Mouse (Mus musculus): ENCODE measurements at regions not wholly inside any gene's neighbourhood (a gene's known extent, or its start where the extent isn't known, plus 50 kb on each side); places are given as distances from the start of the nearest gene placed in this dataset.
"Not testable (repeated sequence)": the region's sequence is repeated elsewhere in the genome, so short reads cannot be mapped to it uniquely, and the experiment has no call there.

- H3K4me3 ChIP-seq (ENCODE audit: insufficient read depth, low read depth, low read length), result no peak overlapping the region
- no peaks in the 10 kb centered on the region for H3K4me1 ChIP-seq (ENCODE audit: control insufficient read depth, insufficient read depth, low read length)
- WGBS, result 67% methylated on average over 6 of the region's 6 CpGs
- no peak overlapping the region for H3K27ac ChIP-seq (ENCODE audit: insufficient read depth, low read depth, low read length)
- no peaks in the 10 kb centered on the region for H3K27me3 ChIP-seq (replicated peaks; ENCODE audit: control insufficient read depth, insufficient read depth, low read length)
- DNase-seq, result no peak
- no peaks in the 10 kb centered on the region for H3K36me3 ChIP-seq (ENCODE audit: control insufficient read depth, insufficient read depth, low read length)
- TF ChIP-seq POLR2A (IDR thresholded peaks at IDR 0.05; ENCODE audit: low read depth, low read length) (no peak), CTCF (conservative IDR thresholded peaks at IDR 0.05; ENCODE audit: insufficient read depth, insufficient read length, low read depth, low read length) (no peak)
Measured at GRCm38 (mm10) chr4:23193384-23194135, 705.4 kb upstream of the Pou3f2 start.

GRCm38 (mm10) chr4:23173811-23174210 is 685.6 kb upstream of the Pou3f2 start:
- H3K4me3 ChIP-seq (ENCODE audit: insufficient read depth, low read depth, low read length), result no peak overlapping the region
- TF ChIP-seq CTCF (conservative IDR thresholded peaks at IDR 0.05; ENCODE audit: insufficient read depth, insufficient read length, low read depth, low read length) (no peak), POLR2A (IDR thresholded peaks at IDR 0.05; ENCODE audit: low read depth, low read length) (no peak)
- no peak overlapping the region for H3K27ac ChIP-seq (ENCODE audit: insufficient read depth, low read depth, low read length)
- DNase-seq, result no peak
- no peaks in the 10 kb centered on the region for H3K36me3 ChIP-seq (ENCODE audit: control insufficient read depth, insufficient read depth, low read length)
- no peaks in the 10 kb centered on the region for H3K27me3 ChIP-seq (replicated peaks; ENCODE audit: control insufficient read depth, insufficient read depth, low read length)
- WGBS, result 85% methylated on average over 1 of the region's 1 CpGs
- no peaks in the 10 kb centered on the region for H3K4me1 ChIP-seq (ENCODE audit: control insufficient read depth, insufficient read depth, low read length)

GRCm38 (mm10) chr4:23173330-23173729 is 685.2 kb upstream of the Pou3f2 start:
- Histone ChIP-seq H3K27me3 (replicated peaks; ENCODE audit: control insufficient read depth, insufficient read depth, low read length) (no peaks in the 10 kb centered on the region), H3K36me3 (ENCODE audit: control insufficient read depth, insufficient read depth, low read length) (no peaks in the 10 kb centered on the region), H3K4me1 (ENCODE audit: control insufficient read depth, insufficient read depth, low read length) (no peaks in the 10 kb centered on the region), H3K27ac (ENCODE audit: insufficient read depth, low read depth, low read length) (no peak overlapping the region), H3K4me3 (ENCODE audit: insufficient read depth, low read depth, low read length) (no peak overlapping the region)
- TF ChIP-seq POLR2A (IDR thresholded peaks at IDR 0.05; ENCODE audit: low read depth, low read length) (no peak), CTCF (conservative IDR thresholded peaks at IDR 0.05; ENCODE audit: insufficient read depth, insufficient read length, low read depth, low read length) (no peak)
- DNase-seq, result no peak
- 81% methylated on average over 4 of the region's 4 CpGs for WGBS

- H3K4me1 ChIP-seq (ENCODE audit: control insufficient read depth, insufficient read depth, low read length), result no peaks in the 10 kb centered on the region
- no peak for DNase-seq
- 87% methylated on average over 3 of the region's 3 CpGs for WGBS
Measured at GRCm38 (mm10) chr4:23148097-23148849, 660.1 kb upstream of the Pou3f2 start.

GRCm38 (mm10) chr4:23133386-23133785 is 645.2 kb upstream of the Pou3f2 start:
- Histone ChIP-seq H3K27ac (ENCODE audit: insufficient read depth, low read depth, low read length) (no peak overlapping the region), H3K4me1 (ENCODE audit: control insufficient read depth, insufficient read depth, low read length) (no peaks in the 10 kb centered on the region), H3K27me3 (replicated peaks; ENCODE audit: control insufficient read depth, insufficient read depth, low read length) (no peaks in the 10 kb centered on the region), H3K36me3 (ENCODE audit: control insufficient read depth, insufficient read depth, low read length) (no peaks in the 10 kb centered on the region), H3K4me3 (ENCODE audit: insufficient read depth, low read depth, low read length) (no peak overlapping the region)
- 44% methylated on average over 2 of the region's 2 CpGs for WGBS
- no peak for DNase-seq
- TF ChIP-seq CTCF (conservative IDR thresholded peaks at IDR 0.05; ENCODE audit: insufficient read depth, insufficient read length, low read depth, low read length), result no peak
- no peak for TF ChIP-seq POLR2A (IDR thresholded peaks at IDR 0.05; ENCODE audit: low read depth, low read length)

More at GRCm38 (mm10) chr4:23148097-23148849, 660.1 kb upstream of the Pou3f2 start:
- H3K36me3 ChIP-seq (ENCODE audit: control insufficient read depth, insufficient read depth, low read length), result no peaks in the 10 kb centered on the region
- H3K4me3 ChIP-seq (ENCODE audit: insufficient read depth, low read depth, low read length), result no peak overlapping the region
- H3K27ac ChIP-seq (ENCODE audit: insufficient read depth, low read depth, low read length), result no peak overlapping the region
- no peaks in the 10 kb centered on the region for H3K27me3 ChIP-seq (replicated peaks; ENCODE audit: control insufficient read depth, insufficient read depth, low read length)
- TF ChIP-seq POLR2A (IDR thresholded peaks at IDR 0.05; ENCODE audit: low read depth, low read length), result no peak
- no peak for TF ChIP-seq CTCF (conservative IDR thresholded peaks at IDR 0.05; ENCODE audit: insufficient read depth, insufficient read length, low read depth, low read length)

- 89% methylated on average over 2 of the region's 2 CpGs for WGBS
- not testable (repeated sequence) for H3K27me3 ChIP-seq (replicated peaks; ENCODE audit: control insufficient read depth, insufficient read depth, low read length); H3K36me3 ChIP-seq (ENCODE audit: control insufficient read depth, insufficient read depth, low read length); H3K27ac ChIP-seq (ENCODE audit: insufficient read depth, low read depth, low read length); H3K4me1 ChIP-seq (ENCODE audit: control insufficient read depth, insufficient read depth, low read length); H3K4me3 ChIP-seq (ENCODE audit: insufficient read depth, low read depth, low read length); DNase-seq
Measured at GRCm38 (mm10) chr4:23101452-23101851, 613.3 kb upstream of the Pou3f2 start.

GRCm38 (mm10) chr4:23079521-23079920 is 591.4 kb upstream of the Pou3f2 start:
- TF ChIP-seq POLR2A (IDR thresholded peaks at IDR 0.05; ENCODE audit: low read depth, low read length) (no peak), CTCF (conservative IDR thresholded peaks at IDR 0.05; ENCODE audit: insufficient read depth, insufficient read length, low read depth, low read length) (no peak)
- H3K4me3 ChIP-seq (ENCODE audit: insufficient read depth, low read depth, low read length), result no peak overlapping the region
- no peaks in the 10 kb centered on the region for H3K27me3 ChIP-seq (replicated peaks; ENCODE audit: control insufficient read depth, insufficient read depth, low read length)
- no peaks in the 10 kb centered on the region for H3K4me1 ChIP-seq (ENCODE audit: control insufficient read depth, insufficient read depth, low read length)
- H3K27ac ChIP-seq (ENCODE audit: insufficient read depth, low read depth, low read length), result no peak overlapping the region
- no peaks in the 10 kb centered on the region for H3K36me3 ChIP-seq (ENCODE audit: control insufficient read depth, insufficient read depth, low read length)
- 89% methylated on average over 5 of the region's 5 CpGs for WGBS
- DNase-seq, result no peak
